Mouse (Mus musculus) ES-E14 (cell line): Measurements from ENCODE around the gene Ube2r2. TPM values are rescaled to one million over a fixed set of nuclear protein-coding genes. Genes with fewer than 3 reads are reported as not detected.

Source experiments
- DNase-seq: peaks from one replicate; pipeline ENCODE4 v3.0.0-alpha.2; 2013; ENCODE audit warnings: low read depth, low spot score
- H3K27ac ChIP-seq: 2 replicates; pipeline ENCODE4 v1.5.1; 2012; ENCODE audit warnings: low read depth, mild to moderate bottlenecking, low read length, moderate library complexity, mixed read lengths; ENCODE audit not compliant: poor library complexity, insufficient read depth, severe bottlenecking
- H3K36me3 ChIP-seq: 2 replicates; pipeline ENCODE4 v1.6.1; 2012; ENCODE audit warnings: mild to moderate bottlenecking, low read length, moderate library complexity, mixed read lengths; ENCODE audit not compliant: control insufficient read depth, poor library complexity, insufficient read depth, severe bottlenecking
- H3K4me1 ChIP-seq, 2 experiments: fragments of 150-350 bp in 1 of 2; sonication (generic) in 1 of 2; 2 replicates each; pipeline ENCODE4 v1.6.1; 2012; ENCODE audit warnings: low read length in 2 of 2, mild to moderate bottlenecking in 1 of 2, mixed read lengths in 1 of 2; ENCODE audit not compliant: control insufficient read depth in 2 of 2, insufficient read depth in 2 of 2, poor library complexity in 1 of 2
- H3K4me3 ChIP-seq, 2 experiments: fragments of 150-350 bp in 1 of 2; sonication (generic) in 1 of 2; 2 replicates each; pipeline ENCODE4 v1.5.1; 2012; ENCODE audit warnings: low read length in 2 of 2, low read depth in 1 of 2, mild to moderate bottlenecking in 1 of 2, mixed read lengths in 1 of 2; ENCODE audit not compliant: insufficient read depth in 1 of 2, poor library complexity in 1 of 2, severe bottlenecking in 1 of 2
- H3K9ac ChIP-seq: 2 replicates; pipeline ENCODE4 v1.6.1; 2012; ENCODE audit warnings: low read depth, mild to moderate bottlenecking, low read length, mixed read lengths; ENCODE audit not compliant: poor library complexity, insufficient read depth, severe bottlenecking
- H3K9me3 ChIP-seq: fragments of 150-350 bp; sonication (generic); 2 replicates; pipeline ENCODE4 v1.6.1; 2012; ENCODE audit warnings: low read depth, mild to moderate bottlenecking, low read length; ENCODE audit not compliant: control insufficient read depth, insufficient read depth
- CHD2 ChIP-seq: IDR thresholded peaks from 2 replicates; pipeline ENCODE4 v1.6.1; 2014; ENCODE audit warnings: mild to moderate bottlenecking, low read depth, low read length, inconsistent platforms
- HCFC1 ChIP-seq: IDR thresholded peaks from 2 replicates; pipeline ENCODE4 v1.6.1; 2012; ENCODE audit warnings: low read length, inconsistent platforms, borderline replicate concordance; ENCODE audit not compliant: insufficient read depth
- MAFK ChIP-seq: IDR thresholded peaks from 2 replicates; pipeline ENCODE4 v1.6.1; 2014; ENCODE audit warnings: mild to moderate bottlenecking, low read depth, low read length, inconsistent platforms; ENCODE audit not compliant: insufficient read depth
- ZC3H11A ChIP-seq: IDR thresholded peaks from 2 replicates; pipeline ENCODE4 v1.6.1; 2012; ENCODE audit warnings: low read depth, mild to moderate bottlenecking, inconsistent platforms, low read length, borderline replicate concordance
- ZNF384 ChIP-seq: IDR thresholded peaks from 2 replicates; pipeline ENCODE4 v1.6.1; 2012; ENCODE audit warnings: low read depth, low read length, inconsistent platforms
- in situ Hi-C, 2 experiments: fragments of 600-800 bp; cut with MboI; formaldehyde crosslinking; loops; one replicate each; pipeline ENCODE4 v1.15.1; 2025; ENCODE audit warnings: low sequenced_read_pairs in 2 of 2, inconsistent platforms in 1 of 2; ENCODE audit not compliant: unreplicated experiment in 2 of 2
- total RNA-seq: library from RNA; depleted of rRNA; stranded (reverse); fragments of 300-350 nt; gene quantifications from 2 replicates; pipeline ENCODE4 v1.2.3, GENCODE M21; 2012

Ube2r2 gene
- total RNA-seq, 1 experiment, result 52.3 TPM

DNA sequence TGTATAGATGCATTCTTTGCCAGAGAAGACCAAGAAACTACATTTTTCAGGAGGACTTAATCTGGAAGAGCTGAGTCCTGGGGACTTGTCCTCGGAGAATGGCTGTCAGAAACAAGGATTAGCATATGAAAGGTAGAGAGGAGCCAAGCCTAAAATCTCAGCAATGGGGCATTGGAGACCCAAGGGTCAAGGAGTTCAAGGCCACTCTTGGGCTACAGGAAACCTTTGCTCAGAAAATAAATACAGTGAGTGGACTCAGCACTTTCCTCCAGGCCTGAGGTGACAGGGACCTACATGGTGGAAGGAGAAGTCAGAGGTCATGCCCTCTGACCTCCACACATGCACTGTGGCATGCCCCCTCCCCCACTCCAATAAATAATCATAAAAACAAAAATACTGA, 34.6 kb upstream of the Ube2r2 start:
- Histone ChIP-seq H3K9ac (no peak overlapping the region), H3K4me3 (no peak overlapping the region)
- in situ Hi-C loops, result no loop called here

DNA sequence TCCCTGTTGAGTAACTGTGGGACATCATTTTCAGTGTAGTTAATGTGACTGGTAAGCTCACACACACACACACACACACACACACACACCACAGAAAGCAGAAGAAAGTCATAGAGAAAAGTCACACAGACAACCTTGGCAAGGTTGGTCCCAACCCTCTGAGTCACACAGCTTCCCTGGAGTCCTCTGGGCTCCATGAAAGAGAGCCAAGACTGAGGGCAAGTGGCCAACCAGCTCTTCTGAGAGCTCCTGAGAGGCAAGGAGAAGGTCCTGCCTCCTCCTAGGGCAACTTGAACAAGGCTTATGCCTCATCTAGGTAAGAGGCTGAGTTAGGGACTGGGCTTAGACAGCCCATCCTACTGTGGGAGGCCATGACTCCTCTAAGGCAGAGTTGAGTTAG, 32.6 kb upstream of the Ube2r2 start:
- no peak for TF ChIP-seq CHD2
- TF ChIP-seq HCFC1, result no peak
- no peak for TF ChIP-seq ZNF384
- TF ChIP-seq ZC3H11A, result no peak
- TF ChIP-seq MAFK, result no peak
- H3K4me1 ChIP-seq, result peaks cover 12 to 15% of the 10 kb centered on the region in 2 experiments
- DNase-seq, result no peak
- no peak overlapping the region for H3K9ac ChIP-seq
- H3K9me3 ChIP-seq, result no peaks in the 10 kb centered on the region
- in situ Hi-C loops, result no loop called here
- H3K36me3 ChIP-seq, result no peaks in the 10 kb centered on the region
- no peak overlapping the region for H3K4me3 ChIP-seq
- H3K27ac ChIP-seq, result no peak overlapping the region

More for the DNA sequence above, 34.6 kb upstream of the Ube2r2 start:
- Histone ChIP-seq H3K36me3 (no peaks in the 10 kb centered on the region), H3K27ac (peak overlapping the region; percentile 18; the same call in 1 of the 2 replicates), H3K9me3 (no peaks in the 10 kb centered on the region), H3K4me1 (peaks cover 15% of the 10 kb centered on the region in 2 experiments)
- DNase-seq, result no peak
- TF ChIP-seq ZNF384 (no peak), MAFK (peak; percentile 73), CHD2 (peak; percentile 54; the same call in 1 of the 2 replicates)

DNA sequence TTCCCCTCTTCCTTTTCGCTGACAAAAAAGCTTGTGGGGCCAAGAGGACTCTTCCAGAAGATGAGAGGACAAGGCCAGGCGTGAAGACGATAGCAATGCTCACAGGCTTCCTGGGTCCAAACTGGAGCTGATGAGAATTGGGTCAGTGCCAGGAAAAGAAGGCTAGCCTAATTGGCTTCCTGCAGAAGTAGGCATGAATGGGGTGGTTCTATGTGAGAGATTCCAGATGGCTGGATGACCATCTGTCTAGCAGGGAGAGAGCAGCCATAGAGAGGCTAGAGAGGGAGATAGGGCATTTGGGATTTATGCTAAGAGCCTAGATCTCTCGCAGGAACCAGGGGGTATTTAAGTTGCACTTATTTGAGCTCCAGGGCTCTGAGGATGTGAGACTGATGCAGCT, 28.1 kb upstream of the Ube2r2 start:
- TF ChIP-seq ZC3H11A, result no peak
- no peak for TF ChIP-seq MAFK
- TF ChIP-seq CHD2, result no peak
- no peak for TF ChIP-seq HCFC1
- no peak for TF ChIP-seq ZNF384
- H3K9ac ChIP-seq, result no peak overlapping the region
- DNase-seq, result no peak

DNA sequence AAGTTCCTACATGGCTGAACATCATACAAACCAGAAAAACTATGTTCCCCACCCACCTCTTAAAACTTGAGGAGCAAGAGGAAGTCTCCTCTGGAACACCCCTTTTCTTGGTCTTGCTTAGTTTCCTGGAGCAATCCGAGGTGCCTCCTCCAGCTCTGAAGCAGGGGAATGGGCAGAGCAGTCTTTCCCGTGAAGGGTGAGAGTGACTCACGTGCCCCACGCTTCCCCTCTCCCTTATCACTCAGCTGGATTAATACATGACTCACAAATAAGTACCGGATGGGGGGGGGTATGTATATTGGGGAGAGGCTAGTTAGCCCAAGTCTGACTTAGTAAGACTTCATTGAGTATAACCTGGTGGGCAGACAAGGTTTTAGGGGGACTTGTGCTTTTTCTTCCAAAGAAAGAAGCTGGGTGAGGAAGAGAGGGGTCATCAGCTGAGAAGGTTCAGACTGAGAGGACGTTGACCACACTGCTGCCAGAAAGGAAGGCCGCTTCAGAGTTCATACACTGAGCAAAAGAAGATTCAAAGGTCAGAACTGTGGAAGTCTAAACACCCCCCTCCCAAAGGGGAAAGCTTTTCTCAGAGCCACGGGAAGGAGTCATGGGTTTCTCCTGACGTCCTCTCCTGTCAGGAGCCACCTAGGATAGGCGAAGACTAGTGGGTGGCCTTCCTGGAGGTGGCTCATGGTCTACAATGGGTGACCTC, 26.7 kb upstream of the Ube2r2 start:
- Histone ChIP-seq H3K36me3 (0 out of 2 replicates have a peak, but pooled peaks cover under 1% of the 10 kb centered on the region), H3K27ac (no peak overlapping the region), H3K9me3 (no peaks in the 10 kb centered on the region), H3K9ac (no peak overlapping the region), H3K4me3 (no peak overlapping the region), H3K4me1 (no peaks in the 10 kb centered on the region)
- DNase-seq, result no peak
- TF ChIP-seq CHD2, result no peak
- no peak for TF ChIP-seq ZC3H11A
- TF ChIP-seq MAFK, result no peak
- no peak for TF ChIP-seq HCFC1
- TF ChIP-seq ZNF384, result no peak
- in situ Hi-C loops, result no loop called here

More for the DNA sequence above, 28.1 kb upstream of the Ube2r2 start:
- no peak overlapping the region for H3K4me3 ChIP-seq
- no peaks in the 10 kb centered on the region for H3K36me3 ChIP-seq
- H3K9me3 ChIP-seq, result no peaks in the 10 kb centered on the region
- in situ Hi-C loops, result no loop called here
- H3K4me1 ChIP-seq, result no peaks in the 10 kb centered on the region
- H3K27ac ChIP-seq, result no peak overlapping the region
